Mouse (Mus musculus): ENCODE data around the gene Grin2d.
A peak's percentile ranks its signal among the peaks of the same experiment; 100 is the strongest.

The Grin2d gene

DNA sequence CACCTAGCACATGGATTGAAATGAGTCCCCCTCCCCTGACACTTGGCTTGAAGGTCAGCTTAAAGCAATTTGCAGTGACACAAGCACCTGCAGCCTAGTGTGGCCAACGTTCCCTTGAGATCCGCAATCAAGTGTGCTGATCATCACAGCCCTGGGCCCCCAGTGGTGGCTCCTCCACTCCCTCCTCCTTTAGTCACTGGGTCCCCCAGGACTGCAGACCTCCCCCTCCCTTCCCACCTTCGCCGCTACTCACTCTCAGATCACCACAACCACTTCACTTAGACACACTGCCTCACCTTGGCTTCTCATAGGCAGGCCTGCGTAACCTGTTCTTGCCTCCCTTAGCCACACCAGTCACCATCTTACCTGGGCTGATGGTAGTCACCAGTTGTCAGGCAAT, 72.2 kb downstream of the Grin2d start:
- DNase-seq (ENCODE audit: low spot score in 2 of 2), result no peak

DNA sequence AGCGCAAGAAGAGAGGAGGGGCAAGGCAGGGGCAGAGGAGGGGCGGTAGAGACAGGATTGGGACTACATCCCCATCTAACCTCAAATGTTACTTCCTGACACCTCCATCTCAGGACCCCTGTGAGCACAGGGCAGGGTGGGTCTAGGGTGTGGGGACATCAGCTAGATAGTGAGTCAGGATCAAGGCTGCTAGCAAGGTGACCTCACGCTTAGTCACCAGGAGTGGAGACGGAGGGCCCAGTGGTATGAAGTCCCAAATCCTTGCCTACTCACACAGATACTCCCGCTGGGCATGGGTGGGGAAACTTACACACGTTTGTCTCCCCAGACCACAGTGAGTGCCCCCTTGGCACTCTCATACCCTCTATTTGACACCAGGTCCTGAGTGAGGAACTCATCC, 75.6 kb downstream of the Grin2d start:
- DNase-seq (ENCODE audit: low spot score in 2 of 2), result no peak

DNA sequence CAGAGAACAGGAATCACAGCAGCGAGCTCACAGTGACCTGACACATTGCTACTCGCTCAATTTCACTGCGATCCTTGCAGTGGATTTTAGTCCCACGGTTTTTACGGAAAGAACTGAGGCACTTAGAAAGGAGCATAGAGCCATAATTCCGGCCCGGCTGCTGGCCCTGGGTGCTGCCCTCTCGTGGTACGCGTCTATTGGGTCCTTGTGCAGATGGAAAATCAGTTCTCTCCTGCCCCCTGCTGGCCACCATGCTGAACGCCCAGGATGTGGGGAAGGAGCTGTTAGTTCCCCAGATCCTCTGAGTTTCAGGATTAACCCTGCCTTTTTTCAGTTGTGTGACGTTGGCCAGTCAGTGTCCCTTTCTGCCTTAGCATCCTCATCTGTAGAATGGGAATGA, 76.8 kb downstream of the Grin2d start:
- peak; percentile 89 to 91 for DNase-seq (ENCODE audit: low spot score in 2 of 2)

- no peak for DNase-seq (ENCODE audit: low spot score in 2 of 2)
Observed at GRCm38 (mm10) chr7:45800546-45801204, 77.5 kb downstream of the Grin2d start.

GRCm38 (mm10) chr7:45800001-45800400, 78.2 kb downstream of the Grin2d start:
- no peak for DNase-seq (ENCODE audit: low spot score in 2 of 2)

- DNase-seq (ENCODE audit: low spot score in 2 of 2), result no peak
Observed at GRCm38 (mm10) chr7:45798931-45799330, 79.2 kb downstream of the Grin2d start.

DNA sequence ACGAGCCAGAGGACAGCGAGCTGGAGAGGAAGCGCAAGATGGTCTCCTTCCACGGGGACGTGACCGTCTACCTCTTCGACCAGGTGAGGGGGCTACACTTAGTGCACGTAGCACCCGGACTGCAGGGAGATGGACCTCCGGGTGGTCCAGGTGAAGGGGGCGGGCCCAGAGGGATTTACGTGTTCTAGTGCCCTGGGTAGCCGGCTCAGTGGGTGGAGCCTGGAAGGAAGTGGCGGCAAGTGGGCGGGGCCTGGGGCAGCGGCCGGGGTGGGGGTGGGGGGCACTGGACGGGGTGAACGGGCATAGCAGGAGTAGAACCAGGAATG, 79.7 kb downstream of the Grin2d start:
- peak in 1 of 2 experiments; percentile 8 for DNase-seq (ENCODE audit: low spot score in 2 of 2)

- DNase-seq (ENCODE audit: low spot score in 2 of 2), result peak in 1 of 2 experiments; percentile 8
Observed at GRCm38 (mm10) chr7:45797661-45798510, 80.3 kb downstream of the Grin2d start.

GRCm38 (mm10) chr7:45796950-45797349, 81.2 kb downstream of the Grin2d start:
- no peak for DNase-seq (ENCODE audit: low spot score in 2 of 2)

DNA sequence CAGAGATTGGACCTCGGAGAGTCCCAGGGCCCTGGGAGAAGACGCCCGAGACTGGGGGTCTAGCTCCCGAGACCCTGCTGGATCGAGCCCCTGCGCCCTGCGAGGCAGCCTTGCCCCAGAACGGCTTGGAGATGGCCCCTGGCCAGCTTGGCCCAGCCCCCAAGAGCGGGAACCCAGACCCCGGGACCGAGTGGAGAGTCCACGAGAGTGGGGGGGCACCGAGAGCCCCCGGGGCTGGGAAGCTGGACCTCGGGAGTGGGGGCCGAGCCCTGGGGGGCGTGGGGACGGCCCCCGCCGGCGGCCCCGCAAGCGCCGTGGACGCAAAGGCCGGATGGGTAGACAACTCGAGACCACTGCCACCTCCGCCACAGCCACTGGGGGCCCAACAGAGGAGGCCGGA, 83.2 kb downstream of the Grin2d start:
- DNase-seq (ENCODE audit: low spot score in 2 of 2), result no peak

GRCm38 (mm10) chr7:45793969-45794585, 84.1 kb downstream of the Grin2d start:
- no peak for DNase-seq (ENCODE audit: low spot score in 2 of 2)

DNA sequence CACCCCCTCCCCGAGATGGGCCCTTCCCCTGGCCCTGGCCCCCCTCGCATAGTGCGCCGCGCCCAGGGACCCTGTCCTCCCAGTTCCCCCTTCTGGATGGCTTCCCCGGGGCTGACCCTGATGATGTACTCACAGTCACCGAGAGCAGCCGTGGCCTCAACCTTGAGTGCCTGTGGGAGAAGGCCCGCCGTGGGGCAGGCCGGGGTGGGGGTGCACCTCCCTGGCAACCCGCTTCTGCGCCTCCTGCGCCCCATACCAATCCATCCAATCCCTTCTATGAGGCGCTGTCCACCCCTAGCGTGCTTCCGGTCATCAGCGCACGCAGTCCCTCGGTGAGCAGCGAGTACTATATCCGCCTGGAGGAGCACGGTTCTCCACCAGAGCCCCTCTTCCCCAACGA, 84.9 kb downstream of the Grin2d start:
- no peak for DNase-seq (ENCODE audit: low spot score in 2 of 2)

DNA sequence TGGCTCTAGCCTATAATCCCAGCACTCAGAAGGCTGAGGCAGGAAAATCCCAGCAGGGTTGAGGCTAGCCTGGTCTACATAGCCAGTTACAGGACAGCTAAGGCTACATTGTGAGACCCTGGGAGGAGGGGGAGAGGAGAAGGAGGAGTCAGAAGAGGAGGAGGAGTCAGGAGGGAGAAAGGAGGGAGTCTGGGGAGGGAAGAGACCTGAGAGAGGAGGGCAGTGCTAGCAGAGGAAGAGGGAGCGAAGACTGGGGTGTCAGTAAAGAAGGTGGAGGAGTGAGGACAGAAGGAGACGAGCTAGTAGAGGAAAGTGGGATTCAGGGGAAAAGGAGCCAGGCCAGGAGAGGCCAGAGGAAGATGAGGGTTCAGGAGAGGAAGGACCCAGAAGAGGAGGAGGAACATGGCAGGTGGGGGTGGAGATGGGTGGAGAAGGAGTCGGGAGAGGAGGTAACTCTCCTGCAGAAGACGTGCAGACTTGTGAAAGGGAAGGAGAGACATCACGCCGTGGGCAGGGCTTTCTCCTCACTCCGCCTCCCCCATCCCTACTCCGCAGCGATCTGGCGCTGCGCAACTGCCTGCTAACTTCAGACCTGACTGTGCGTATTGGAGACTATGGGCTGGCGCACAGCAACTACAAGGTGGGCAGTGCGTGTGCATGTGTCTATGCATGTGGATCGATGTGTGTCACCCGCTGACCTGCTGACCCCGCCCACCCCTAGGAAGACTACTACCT, 86.3 kb downstream of the Grin2d start:
- no peak for DNase-seq (ENCODE audit: low spot score in 2 of 2)

GRCm38 (mm10) chr7:45790721-45791120, 87.5 kb downstream of the Grin2d start:
- DNase-seq (ENCODE audit: low spot score in 2 of 2), result no peak

DNA sequence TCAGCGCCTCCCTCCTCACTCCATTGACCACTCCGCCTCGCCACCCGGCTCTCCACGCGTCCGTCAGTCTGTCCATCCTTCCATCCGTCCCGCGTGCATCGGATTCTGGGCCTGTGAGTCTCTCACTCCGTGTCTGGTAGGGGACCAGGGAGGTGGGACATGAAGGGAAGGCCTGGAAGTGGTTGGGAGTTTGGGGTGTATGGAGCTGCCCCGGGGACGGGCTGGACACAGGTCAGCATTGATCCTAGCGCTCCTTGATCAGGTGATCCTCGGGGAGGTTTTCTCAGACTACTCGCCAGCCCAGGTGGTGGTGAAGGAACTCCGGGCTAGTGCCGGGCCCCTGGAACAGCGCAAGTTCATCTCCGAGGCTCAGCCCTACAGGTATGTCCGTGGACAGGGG, 90.5 kb downstream of the Grin2d start:
- DNase-seq (ENCODE audit: low spot score in 2 of 2), result no peak

- no peak for DNase-seq (ENCODE audit: low spot score in 2 of 2)
Observed at GRCm38 (mm10) chr7:45786661-45787413, 91.3 kb downstream of the Grin2d start.

DNA sequence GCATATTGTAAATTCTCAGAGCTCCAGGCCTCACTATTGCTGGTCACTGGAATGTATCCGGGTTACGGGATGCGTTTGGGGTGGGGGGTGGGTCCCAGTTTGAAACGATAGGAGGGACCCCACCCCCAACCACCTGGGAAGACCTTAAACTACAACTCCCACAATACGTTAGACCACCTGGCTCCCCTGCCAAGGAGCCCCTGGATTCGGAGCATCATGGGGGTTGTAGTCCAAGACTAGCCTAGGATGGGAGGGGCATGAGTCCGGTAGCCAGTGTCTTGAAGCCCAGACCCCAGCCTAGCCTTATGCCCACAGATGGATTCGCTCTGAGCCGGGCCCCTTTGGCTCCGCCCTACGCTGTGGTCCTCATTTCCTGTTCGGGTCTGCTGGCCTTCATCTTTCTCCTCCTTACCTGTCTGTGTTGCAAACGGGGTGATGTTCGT, 92.0 kb downstream of the Grin2d start:
- DNase-seq (ENCODE audit: low spot score in 2 of 2), result no peak

- DNase-seq (ENCODE audit: low spot score in 2 of 2), result no peak
Observed at GRCm38 (mm10) chr7:45785388-45786135, 92.6 kb downstream of the Grin2d start.

DNA sequence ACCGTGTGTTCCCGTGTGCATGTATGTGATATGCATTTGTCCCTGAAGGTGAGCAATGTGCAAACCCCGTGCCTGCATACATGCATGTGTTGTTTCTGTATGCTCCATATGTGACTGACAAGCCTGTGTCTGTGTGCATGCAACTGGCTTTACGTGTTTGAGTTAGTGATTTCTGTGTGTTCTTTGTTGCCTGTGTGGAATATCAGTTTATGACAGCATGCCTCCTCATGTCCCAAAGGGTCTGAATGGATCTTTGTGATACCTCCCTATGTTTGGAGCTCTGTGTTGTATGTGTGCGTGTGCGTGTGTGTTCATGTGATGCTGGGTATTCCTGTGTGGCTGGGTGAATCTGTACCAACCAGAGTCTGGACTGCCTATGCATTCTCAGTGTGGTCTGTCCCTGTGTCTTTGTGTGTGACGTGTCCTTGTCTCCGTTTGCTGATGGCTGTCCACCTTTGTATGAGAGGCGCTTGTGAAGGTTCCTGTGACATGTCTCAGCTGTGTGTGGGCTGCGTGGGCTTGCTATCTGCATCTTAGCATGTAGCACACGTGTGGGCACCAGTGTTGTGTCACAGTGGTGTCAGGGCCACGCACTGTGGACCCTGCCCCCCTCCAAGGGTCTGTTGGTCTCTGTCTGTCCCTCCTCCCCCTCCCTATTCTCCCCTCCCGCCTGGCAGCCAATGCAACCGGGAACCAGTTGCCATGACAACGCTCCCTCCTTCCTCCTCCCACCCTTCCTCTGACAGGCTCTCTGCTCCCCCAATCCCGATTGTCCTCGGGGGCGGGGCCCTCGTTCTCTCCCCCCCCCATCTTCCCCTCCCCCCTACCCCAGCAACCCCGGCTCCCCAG, 93.4 kb downstream of the Grin2d start, which contains the start of gene Sult2b1:
Sult2b1 (minus strand) TSS at position 146 of the 849 bp plus-strand sequence.
- peak; percentile 71 to 78 for DNase-seq (ENCODE audit: low spot score in 2 of 2)
